Mouse (Mus musculus) erythroblast, adult 5-6 weeks (primary cell): Measurements from ENCODE around the gene Acap1. TPM values are rescaled to one million over a fixed set of nuclear protein-coding genes. Genes with fewer than 3 reads are reported as not detected.

Experiments used
- ATAC-seq: replicated peaks from 2 replicates; pipeline ENCODE4 v1.8.0; 2016; ENCODE audit warnings: moderate number of reproducible peaks, mild to moderate bottlenecking, moderate TSS enrichment, inconsistent platforms; ENCODE audit not compliant: poor library complexity, low FRiP score, severe bottlenecking
- total RNA-seq, 2 experiments: library from RNA; stranded (forward) in 1 of 2; stranded (reverse) in 1 of 2; fragments of 150-400 nt in 1 of 2; fragments of 200-764, 138-1000 nt in 1 of 2; gene quantifications; 2 replicates each; pipeline versions ENCODE4 v1.2.3 to v1.2.4; 2015 to 2017; ENCODE audit warnings: low replicate concordance in 2 of 2

The Acap1 gene
- total RNA-seq, 2 experiments from 2014 or later: 9.0 to 16.1 TPM

DNA sequence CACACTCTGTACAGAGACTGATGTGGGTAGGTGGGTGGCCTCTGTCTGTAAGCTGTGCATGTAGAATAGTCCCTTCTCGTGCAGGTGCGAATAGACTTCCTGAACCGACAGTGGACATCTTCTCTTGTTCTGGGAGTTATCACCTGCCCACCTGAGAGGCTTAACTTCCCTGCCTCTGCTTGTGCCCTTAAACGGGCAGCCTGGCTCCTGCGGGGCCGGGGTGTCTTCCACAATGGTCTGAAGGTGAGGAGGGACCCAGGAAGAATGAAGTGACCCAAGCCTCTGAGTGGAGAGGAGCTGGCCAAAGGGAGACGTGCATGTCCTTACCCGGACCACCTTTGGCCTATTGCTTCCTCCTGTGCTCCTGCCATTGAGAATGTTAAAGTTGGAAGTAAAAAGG, 14.8 kb upstream of the Acap1 start:
- ATAC-seq: no peak

GRCm38 (mm10) chr11:69909174-69909573, 13.8 kb upstream of the Acap1 start:
- ATAC-seq: no peak

GRCm38 (mm10) chr11:69908645-69909044, 13.3 kb upstream of the Acap1 start:
- ATAC-seq: no peak

DNA sequence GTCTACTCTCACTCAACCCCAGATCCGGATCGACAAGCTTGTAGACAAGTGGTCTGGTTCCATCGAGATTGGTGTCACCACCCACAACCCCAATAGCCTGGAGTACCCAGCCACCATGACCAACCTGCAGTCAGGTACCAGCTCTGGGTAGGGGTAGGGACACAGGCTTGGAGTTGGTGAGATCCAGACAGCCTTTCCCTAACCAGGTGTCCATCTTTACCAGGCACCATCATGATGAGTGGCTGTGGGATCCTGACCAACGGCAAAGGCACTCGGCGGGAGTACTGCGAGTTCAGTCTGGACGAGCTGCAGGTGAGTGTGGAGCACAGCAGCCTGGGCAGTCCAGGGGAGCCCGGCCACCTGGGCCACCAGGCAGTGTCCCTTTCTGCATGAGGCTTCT, 9.0 kb upstream of the Acap1 start:
- ATAC-seq: no peak

GRCm38 (mm10) chr11:69902972-69903371, 7.6 kb upstream of the Acap1 start:
- ATAC-seq: no peak

GRCm38 (mm10) chr11:69901993-69902392, 6.7 kb upstream of the Acap1 start:
- 0 out of 2 replicates have a peak, but pooled peaks have one; percentile 5 for ATAC-seq

- ATAC-seq: peak; percentile 66
These were observed 6.1 kb upstream of the Acap1 start for GRCm38 (mm10) chr11:69901406-69901846.

GRCm38 (mm10) chr11:69900471-69901405, 5.4 kb upstream of the Acap1 start, which contains the start of the genes 2810408A11Rik and Neurl4:
2810408A11Rik (minus strand) TSS chr11:69900987.
Neurl4 (plus strand) TSS chr11:69901072.
- peak; percentile 84 for ATAC-seq

DNA sequence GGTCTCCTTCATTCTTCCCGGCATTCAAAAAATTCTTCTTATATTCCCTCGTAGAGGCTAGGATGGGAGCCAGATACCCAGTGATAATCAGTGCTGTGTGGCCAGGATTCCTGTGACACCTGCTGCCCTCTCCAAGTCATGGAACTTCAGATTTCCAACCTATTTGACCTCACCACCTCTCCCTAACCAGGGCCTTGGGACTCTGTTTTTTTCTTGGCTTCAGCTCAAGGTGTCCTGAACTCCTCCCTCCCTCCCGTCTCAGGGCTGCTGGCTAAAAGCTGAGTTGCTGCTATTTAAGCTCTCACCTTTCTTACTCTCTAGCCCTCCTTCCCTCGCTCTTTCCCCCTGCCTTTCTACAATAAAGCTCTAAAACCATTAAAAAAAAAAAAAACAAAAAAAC, 4.5 kb upstream of the Acap1 start:
- no peak for ATAC-seq

DNA sequence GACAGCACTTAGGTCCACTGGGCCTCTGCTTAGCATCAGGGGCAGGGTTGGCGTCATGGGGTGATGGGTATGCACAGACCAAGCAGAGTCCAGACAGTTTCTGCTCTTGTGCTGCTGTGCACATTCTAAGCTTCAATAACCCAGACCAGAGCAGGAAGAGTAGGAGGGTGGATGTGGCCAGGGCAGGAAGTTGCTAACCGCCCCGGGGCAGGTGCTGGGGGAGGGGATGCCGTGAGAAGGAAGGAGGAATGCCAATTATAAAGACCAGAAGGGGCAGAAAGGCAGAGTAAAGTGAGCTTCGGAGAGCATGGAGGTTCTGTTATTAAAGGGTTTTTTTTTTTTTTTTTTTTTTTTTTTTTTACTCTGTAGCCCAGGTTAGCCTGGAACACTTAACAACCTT, 668 bp downstream of the Acap1 start:
- no peak for ATAC-seq

DNA sequence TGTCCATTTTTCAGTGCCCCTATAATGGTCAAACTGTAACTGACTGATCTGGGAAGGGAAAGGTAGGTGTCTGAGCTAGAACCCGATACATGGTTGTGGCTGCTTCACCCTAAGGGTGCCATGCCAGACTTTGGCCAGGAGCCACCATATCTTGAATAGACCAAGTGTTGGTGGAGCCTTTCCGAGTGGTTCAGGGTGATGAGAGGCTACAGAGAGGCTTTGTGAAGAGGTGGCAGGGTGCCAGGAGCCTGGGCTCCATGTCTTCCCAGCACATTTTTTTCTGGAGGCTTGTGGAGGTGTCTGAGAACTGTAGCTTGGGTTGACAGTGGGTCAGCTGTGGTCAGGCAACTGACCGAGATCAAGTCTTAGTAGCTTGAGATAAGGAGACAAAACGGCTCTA, 3.9 kb downstream of the Acap1 start:
- ATAC-seq: peak; percentile 62

- ATAC-seq: peak; percentile 73
These were observed 8.3 kb downstream of the Acap1 start for GRCm38 (mm10) chr11:69886907-69887635.

DNA sequence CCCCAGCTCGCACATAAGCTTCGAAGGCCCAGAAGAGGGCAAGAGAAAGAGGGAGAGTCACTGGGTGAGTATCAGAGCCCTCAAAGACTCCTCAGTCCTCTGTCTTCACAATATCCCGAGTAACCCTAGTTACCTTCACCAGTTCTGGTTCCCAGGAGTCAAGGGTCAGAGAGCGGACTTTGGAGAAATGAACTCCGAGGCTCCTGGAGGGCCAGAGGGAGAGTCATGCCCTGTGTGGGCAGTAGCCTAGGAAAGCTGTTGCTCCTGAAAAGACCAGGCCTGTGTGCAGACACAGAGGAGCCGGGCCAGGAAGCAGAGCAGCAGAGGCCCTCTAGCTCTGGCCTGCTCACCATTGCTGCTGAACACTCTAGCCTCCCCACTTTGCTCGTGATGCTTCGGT, 10.7 kb downstream of the Acap1 start:
- ATAC-seq: no peak

GRCm38 (mm10) chr11:69884240-69884639, 11.1 kb downstream of the Acap1 start:
- no peak for ATAC-seq

DNA sequence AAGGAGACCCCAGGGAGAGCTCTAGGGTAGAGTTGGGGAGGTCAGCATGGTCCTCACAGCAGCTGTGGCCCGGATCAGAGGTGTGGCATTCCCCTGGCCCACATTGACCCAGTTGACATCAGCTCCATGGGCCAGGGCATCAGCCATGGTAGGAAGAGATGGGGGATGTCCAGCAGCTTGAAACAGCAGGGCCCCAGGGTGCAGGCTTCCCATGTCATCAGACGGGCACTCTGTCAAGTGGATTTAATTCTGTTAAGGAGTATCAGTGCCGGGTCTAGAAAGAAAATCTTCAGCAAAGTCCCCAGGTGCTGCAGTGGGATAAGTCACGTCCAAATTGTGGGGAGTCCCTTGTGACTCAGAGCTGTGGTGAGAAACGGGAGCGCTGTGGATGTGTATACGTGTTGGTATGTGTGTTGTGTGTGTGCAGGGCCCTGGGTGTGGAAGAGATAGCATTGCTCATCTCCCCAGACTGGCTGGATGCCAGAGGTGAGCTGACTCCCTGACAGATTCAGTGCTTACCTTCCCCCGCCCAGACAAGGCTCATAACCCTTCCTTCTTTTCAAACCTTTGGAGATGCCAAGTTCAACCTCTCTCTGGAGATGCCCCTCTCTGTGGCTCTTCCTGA, 11.7 kb downstream of the Acap1 start:
- ATAC-seq: no peak

DNA sequence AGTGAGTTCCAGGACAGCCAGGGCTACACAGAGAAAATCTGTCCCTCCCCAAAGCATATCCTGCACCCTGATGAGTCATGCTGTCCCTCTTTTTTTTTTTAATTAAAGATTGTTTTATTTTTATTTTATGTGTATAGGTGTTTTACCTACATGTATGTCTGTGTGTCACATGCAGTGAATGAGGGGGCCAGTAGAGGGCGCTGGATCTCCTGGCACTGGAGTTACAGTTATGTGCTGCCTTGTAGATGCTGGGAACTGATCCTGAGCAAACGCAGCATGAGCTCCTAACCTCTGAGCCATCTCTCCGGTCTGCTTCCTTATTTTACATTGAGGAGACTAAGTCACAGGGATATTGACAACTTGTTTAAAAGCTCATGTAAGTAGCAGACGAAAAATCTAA, 12.3 kb downstream of the Acap1 start:
- no peak for ATAC-seq

GRCm38 (mm10) chr11:69881787-69882670, 13.3 kb downstream of the Acap1 start:
- ATAC-seq: no peak

- peak; percentile 37 for ATAC-seq
These were observed 14.3 kb downstream of the Acap1 start, which contains the start of gene Kctd11 for GRCm38 (mm10) chr11:69880853-69881603. Kctd11 (minus strand) TSS chr11:69881406.

DNA sequence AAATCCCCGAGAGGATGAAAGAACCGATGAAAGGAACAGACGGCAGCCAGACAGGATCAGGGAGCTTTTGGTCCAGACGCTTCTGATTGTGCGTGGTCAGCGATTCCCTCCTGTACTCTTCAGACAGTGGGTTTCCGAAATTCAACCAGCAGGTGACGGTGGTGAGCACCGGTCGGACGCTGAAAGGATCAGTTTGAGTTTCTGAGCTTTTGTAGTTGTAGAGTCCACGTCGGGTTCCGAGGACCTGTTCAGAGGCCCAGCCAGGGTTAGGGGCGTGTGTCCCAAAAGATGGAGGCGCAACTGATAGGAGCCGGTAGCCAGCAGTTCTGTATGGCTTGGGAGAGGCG, 14.9 kb downstream of the Acap1 start:
- peak; percentile 60 for ATAC-seq
